Mouse (Mus musculus): ENCODE data around the gene Rnf41. TPM values are rescaled to one million over a fixed set of nuclear protein-coding genes. Genes with fewer than 3 reads are reported as not detected.

Rnf41 gene
- polyA plus RNA-seq, 1 experiment from 2014 or later: 61.3 TPM

Small RNA genes within 50 kb of the gene (microRNA-seq; reads per million reads assigned to microRNA genes)
- gene Gm25361 (not detected), gene Gm26308 (not detected), gene Mir6914 (not detected), gene Mir6915 (1.1 reads per million), gene Mir8105 (1.1 reads per million)

Other genes with a start within 250 kb of the Rnf41 start
- 17.2 and 20.0 TPM in 2 replicates for gene Rbms2, start 231.4 kb upstream of the Rnf41 start, polyA plus RNA-seq (2016; fragmentation: Nextera tagmentation; extraction: Ambion mirVana)
- gene Gls2, start 217.2 kb upstream of the Rnf41 start, polyA plus RNA-seq (2016; fragmentation: Nextera tagmentation; extraction: Ambion mirVana): 1.00 and 1.5 TPM in 2 replicates
- gene Spryd4, start 199.8 kb upstream of the Rnf41 start, polyA plus RNA-seq (2016; fragmentation: Nextera tagmentation; extraction: Ambion mirVana): 21.8 and 21.9 TPM in 2 replicates
- not detected in 2 replicates for gene Mip, start 185.8 kb upstream of the Rnf41 start, polyA plus RNA-seq (2016; fragmentation: Nextera tagmentation; extraction: Ambion mirVana)
- gene Timeless, start 179.6 kb upstream of the Rnf41 start, polyA plus RNA-seq (2016; fragmentation: Nextera tagmentation; extraction: Ambion mirVana): 48.6 and 50.6 TPM in 2 replicates
- 0.18 and 0.49 TPM in 2 replicates for gene Apon, start 157.6 kb upstream of the Rnf41 start, polyA plus RNA-seq (2016; fragmentation: Nextera tagmentation; extraction: Ambion mirVana)
- gene Apof, start 143.0 kb upstream of the Rnf41 start, polyA plus RNA-seq (2016; fragmentation: Nextera tagmentation; extraction: Ambion mirVana): not detected in 2 replicates
- gene Stat2, start 141.1 kb upstream of the Rnf41 start, polyA plus RNA-seq (2016; fragmentation: Nextera tagmentation; extraction: Ambion mirVana): 23.3 and 25.6 TPM in 2 replicates
- gene Il23a, start 112.9 kb upstream of the Rnf41 start, polyA plus RNA-seq (2016; fragmentation: Nextera tagmentation; extraction: Ambion mirVana): 0.28 TPM in 1 of 2 replicates, not detected in the other
- 31.5 and 33.0 TPM in 2 replicates for gene Pan2, start 108.3 kb upstream of the Rnf41 start, polyA plus RNA-seq (2016; fragmentation: Nextera tagmentation; extraction: Ambion mirVana)
- 212 and 230 TPM in 2 replicates for gene Cnpy2, start 89.2 kb upstream of the Rnf41 start, polyA plus RNA-seq (2016; fragmentation: Nextera tagmentation; extraction: Ambion mirVana)
- gene Cs, start 73.9 kb upstream of the Rnf41 start, polyA plus RNA-seq (2016; fragmentation: Nextera tagmentation; extraction: Ambion mirVana): 221 and 230 TPM in 2 replicates
- 33.3 and 35.2 TPM in 2 replicates for gene Coq10a, start 42.7 kb upstream of the Rnf41 start, polyA plus RNA-seq (2016; fragmentation: Nextera tagmentation; extraction: Ambion mirVana)
- 10.2 and 13.2 TPM in 2 replicates for gene Ankrd52, start 34.5 kb upstream of the Rnf41 start, polyA plus RNA-seq (2016; fragmentation: Nextera tagmentation; extraction: Ambion mirVana)
- not detected in 2 replicates for gene Slc39a5, start 10.4 kb upstream of the Rnf41 start, polyA plus RNA-seq (2016; fragmentation: Nextera tagmentation; extraction: Ambion mirVana)
- 109 and 115 TPM in 2 replicates for gene Nabp2, start 165 bp upstream of the Rnf41 start, polyA plus RNA-seq (2016; fragmentation: Nextera tagmentation; extraction: Ambion mirVana)
- gene Smarcc2, start 47.6 kb downstream of the Rnf41 start, polyA plus RNA-seq (2016; fragmentation: Nextera tagmentation; extraction: Ambion mirVana): 174 and 177 TPM in 2 replicates
- gene Myl6, start 82.5 kb downstream of the Rnf41 start, polyA plus RNA-seq (2016; fragmentation: Nextera tagmentation; extraction: Ambion mirVana): 879 and 909 TPM in 2 replicates
- 3.1 and 3.9 TPM in 2 replicates for gene Myl6b, start 87.0 kb downstream of the Rnf41 start, polyA plus RNA-seq (2016; fragmentation: Nextera tagmentation; extraction: Ambion mirVana)
- gene Esyt1, start 114.2 kb downstream of the Rnf41 start, polyA plus RNA-seq (2016; fragmentation: Nextera tagmentation; extraction: Ambion mirVana): 38.3 and 45.3 TPM in 2 replicates
- 18.9 and 20.3 TPM in 2 replicates for gene Zc3h10, start 136.1 kb downstream of the Rnf41 start, polyA plus RNA-seq (2016; fragmentation: Nextera tagmentation; extraction: Ambion mirVana)
- 2,521 and 2,605 TPM in 2 replicates for gene Rpl41, start 137.6 kb downstream of the Rnf41 start, polyA plus RNA-seq (2016; fragmentation: Nextera tagmentation; extraction: Ambion mirVana)
- gene Pa2g4, start 154.3 kb downstream of the Rnf41 start, polyA plus RNA-seq (2016; fragmentation: Nextera tagmentation; extraction: Ambion mirVana): 155 and 156 TPM in 2 replicates
- 14.6 and 16.0 TPM in 2 replicates for gene Erbb3, start 178.0 kb downstream of the Rnf41 start, polyA plus RNA-seq (2016; fragmentation: Nextera tagmentation; extraction: Ambion mirVana)
- 471 and 498 TPM in 2 replicates for gene Rps26, start 215.1 kb downstream of the Rnf41 start, polyA plus RNA-seq (2016; fragmentation: Nextera tagmentation; extraction: Ambion mirVana)
- 7.9 and 8.3 TPM in 2 replicates for gene Ikzf4, start 234.3 kb downstream of the Rnf41 start, polyA plus RNA-seq (2016; fragmentation: Nextera tagmentation; extraction: Ambion mirVana)